Mouse (Mus musculus): Measurements from ENCODE around the gene Nt5dc3.

- TF ChIP-seq POLR2A (IDR thresholded peaks at IDR 0.05; ENCODE audit: insufficient read depth, low read length): no peak
- no peak for TF ChIP-seq CTCF (IDR thresholded peaks at IDR 0.05; ENCODE audit: low read depth, low read length)
Observed at GRCm38 (mm10) chr10:86860396-86860795, 81.6 kb downstream of the Nt5dc3 start.
